Mouse (Mus musculus) CD4-positive, CD25-positive, alpha-beta regulatory T cell, adult 4 months (primary cell): ENCODE results near the gene Phf23. TPM values are rescaled to one million over a fixed set of nuclear protein-coding genes. Genes with fewer than 3 reads are reported as not detected.
"Not testable (repeated sequence)": the region's sequence is repeated elsewhere in the genome, so short reads cannot be mapped to it uniquely, and the experiment has no call there.

ENCODE experiments used
- ATAC-seq: one replicate; pipeline ENCODE4 v1.8.0; 2017
- polyA plus RNA-seq, 2 experiments: library from polyadenylated mRNA; unstranded; fragments of 100-300 nt; shearing (Covaris generic); gene quantifications; one replicate each; pipeline ENCODE4 v1.2.1; 2017

Gene Phf23
- polyA plus RNA-seq, 2 experiments from 2014 or later = 41.3 to 43.5 TPM

- ATAC-seq = peak; percentile 56
These were observed 4.9 kb downstream of the Phf23 start, which contains the start of gene Dvl2 for GRCm38 (mm10) chr11:70000396-70000898. Gene Dvl2 (plus strand): TSS chr11:70000595.

DNA sequence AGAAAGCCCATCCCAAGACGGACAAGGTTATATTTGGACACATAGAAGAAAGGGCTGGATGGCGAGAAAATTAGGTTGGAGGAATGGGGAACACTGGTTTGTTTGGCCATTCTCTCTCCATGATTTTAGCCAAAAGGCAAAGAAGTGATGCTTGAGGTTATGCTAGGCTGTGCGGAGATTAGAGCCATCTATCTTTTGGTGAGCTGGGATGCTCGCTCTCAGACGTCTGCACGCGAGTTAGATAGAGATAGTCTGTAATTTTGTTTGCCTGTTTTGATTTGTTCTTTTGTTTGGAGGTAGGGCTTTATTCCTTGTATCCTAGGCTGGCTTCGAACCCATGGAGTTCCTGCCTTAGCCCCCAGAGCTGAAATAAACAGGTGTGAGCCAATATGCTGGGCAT, 5.6 kb downstream of the Phf23 start:
- ATAC-seq = no peak

DNA sequence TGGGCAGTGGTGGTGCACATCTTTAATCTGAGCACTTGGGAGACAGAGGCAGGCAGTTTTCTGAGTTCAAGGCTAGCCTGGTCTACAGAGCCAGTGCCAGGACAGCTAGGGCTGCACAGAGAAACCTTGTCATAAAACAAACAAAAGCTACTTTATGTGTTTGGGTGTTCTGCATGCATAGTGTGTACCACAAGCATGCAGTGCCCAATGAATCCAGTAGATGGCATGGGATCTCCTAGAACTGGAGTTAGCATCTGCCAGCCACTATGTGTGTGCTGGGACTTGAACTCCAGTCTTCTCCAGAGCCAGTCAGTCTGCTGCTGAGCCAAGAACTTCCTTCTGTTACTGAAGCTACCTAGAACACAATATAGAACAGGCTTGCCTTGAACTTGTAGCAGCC, 6.3 kb downstream of the Phf23 start:
- no peak for ATAC-seq

GRCm38 (mm10) chr11:70002471-70002870, 6.9 kb downstream of the Phf23 start:
- ATAC-seq = no peak

DNA sequence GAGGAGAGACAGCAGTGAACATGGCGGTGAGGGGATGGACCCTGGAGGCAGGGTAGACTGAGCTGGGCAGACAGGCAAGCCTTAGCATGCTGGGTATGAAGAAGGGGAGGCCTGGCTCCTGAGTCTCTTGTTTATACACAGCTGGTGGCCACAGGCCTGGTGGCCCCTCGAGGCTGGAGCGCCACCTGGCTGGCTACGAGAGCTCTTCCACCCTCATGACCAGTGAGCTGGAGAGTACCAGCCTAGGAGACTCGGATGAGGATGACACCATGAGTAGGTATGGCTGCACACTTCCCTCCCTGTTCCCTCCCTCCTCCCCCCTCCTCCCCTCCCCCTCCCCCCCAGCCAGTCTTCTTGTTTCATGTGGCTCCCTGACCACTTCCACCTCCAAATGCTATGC, 9.9 kb downstream of the Phf23 start:
- peak; percentile 44 for ATAC-seq

DNA sequence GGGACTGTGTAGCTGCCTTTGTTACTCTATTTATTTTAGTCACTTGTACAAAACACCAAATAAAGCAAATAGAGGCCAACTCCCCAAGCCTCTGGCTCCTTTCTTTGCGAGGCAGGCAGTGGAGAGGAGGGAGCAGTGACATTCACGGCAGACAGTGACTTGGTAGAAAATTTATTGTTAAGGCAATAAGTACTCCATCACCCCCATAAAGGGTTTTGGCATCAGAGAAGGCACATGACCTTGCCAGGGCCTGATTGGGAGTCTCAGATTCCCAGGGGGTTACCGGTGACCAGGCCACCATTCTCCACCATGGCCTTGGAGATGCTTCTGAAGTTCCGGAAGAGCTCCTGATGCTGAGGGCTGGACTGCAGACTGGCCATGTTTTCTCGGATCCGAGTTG, 14.5 kb downstream of the Phf23 start:
- ATAC-seq = no peak

DNA sequence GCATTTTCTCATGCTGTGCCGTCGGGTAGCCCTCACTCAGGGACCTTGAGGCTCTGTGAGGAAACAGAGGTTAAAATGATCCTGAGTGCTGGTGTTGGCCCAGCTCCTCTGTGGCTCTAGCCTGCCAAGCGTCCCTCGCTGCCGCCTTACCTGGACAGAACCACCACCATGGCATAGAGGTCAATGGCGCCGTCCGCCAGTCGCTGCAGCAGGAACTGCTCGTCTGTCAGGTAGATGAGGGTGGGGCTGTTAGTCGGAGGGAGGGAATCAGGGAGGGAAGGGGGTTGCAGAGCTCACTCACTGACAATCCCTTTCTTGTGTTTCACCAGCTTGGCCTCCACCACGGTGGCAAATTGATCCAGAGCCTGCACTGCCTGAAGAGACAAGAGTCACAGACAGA, 15.0 kb downstream of the Phf23 start:
- ATAC-seq = no peak

DNA sequence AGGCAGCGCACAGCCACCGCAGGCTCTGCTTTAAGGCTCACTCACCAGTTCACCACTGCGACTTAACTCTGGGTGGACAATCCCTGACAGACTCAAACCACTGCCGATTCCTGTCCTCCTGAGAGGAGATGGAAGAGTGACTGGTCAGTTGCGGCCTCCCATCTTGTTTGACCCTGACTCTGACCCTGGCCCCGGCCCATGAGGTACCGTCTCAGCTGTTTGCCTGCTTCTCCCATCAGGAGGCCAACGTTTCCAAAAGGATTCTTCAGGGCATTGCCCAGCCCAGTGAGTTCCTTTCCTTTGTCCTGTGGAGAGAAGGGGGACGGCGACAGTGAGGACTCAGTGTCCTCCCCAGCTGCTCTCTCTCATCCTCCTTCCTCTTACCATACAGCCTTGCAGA, 15.4 kb downstream of the Phf23 start:
- no peak for ATAC-seq

GRCm38 (mm10) chr11:70012931-70013330, 17.4 kb downstream of the Phf23 start:
- ATAC-seq = no peak

GRCm38 (mm10) chr11:70013408-70013807, 17.8 kb downstream of the Phf23 start:
- no peak for ATAC-seq

- ATAC-seq = no peak
These were observed 18.5 kb downstream of the Phf23 start for GRCm38 (mm10) chr11:70014051-70014450.

GRCm38 (mm10) chr11:70014880-70015558, 19.4 kb downstream of the Phf23 start, which contains the start of gene Acadvl:
Gene Acadvl (minus strand): TSS chr11:70015411.
- peak; percentile 78 for ATAC-seq

GRCm38 (mm10) chr11:70015677-70016076, 20.1 kb downstream of the Phf23 start:
- ATAC-seq = no peak

GRCm38 (mm10) chr11:70016177-70016576, 20.6 kb downstream of the Phf23 start:
- not testable (repeated sequence) for ATAC-seq

- ATAC-seq = no peak
These were observed 21.1 kb downstream of the Phf23 start, which contains the start of gene Dlg4 for GRCm38 (mm10) chr11:70016669-70017068. Gene Dlg4 (plus strand): TSS chr11:70016942.

GRCm38 (mm10) chr11:70017199-70017767, 21.7 kb downstream of the Phf23 start:
- ATAC-seq = no peak

- ATAC-seq = no peak
These were observed 22.8 kb downstream of the Phf23 start for GRCm38 (mm10) chr11:70018131-70018990.

DNA sequence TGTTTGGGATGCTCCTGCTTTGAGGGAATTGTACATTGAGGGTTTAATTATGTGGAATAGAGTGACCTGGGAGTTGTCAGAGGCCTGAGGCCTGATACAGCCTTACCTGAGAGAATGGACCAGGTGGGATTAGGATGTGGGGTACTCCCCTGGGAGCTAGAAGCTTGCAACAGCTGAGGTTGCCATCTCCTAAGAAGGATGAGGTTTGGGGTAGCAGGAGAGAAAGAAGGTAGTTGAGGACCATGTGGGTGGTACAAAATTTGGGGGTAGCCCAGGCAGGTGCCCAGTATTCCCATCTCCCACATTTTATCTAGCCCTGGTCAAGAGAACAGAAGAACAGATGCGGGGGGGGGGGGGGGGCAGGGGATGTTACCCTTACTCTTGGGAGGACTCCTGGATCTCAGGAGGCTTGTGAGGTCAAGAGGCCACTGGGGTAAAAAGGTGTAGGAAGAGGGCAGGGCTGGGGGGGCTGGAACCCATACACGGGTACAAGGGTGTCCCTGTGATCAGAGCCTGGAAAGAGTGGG, 24.0 kb downstream of the Phf23 start:
- ATAC-seq = no peak

DNA sequence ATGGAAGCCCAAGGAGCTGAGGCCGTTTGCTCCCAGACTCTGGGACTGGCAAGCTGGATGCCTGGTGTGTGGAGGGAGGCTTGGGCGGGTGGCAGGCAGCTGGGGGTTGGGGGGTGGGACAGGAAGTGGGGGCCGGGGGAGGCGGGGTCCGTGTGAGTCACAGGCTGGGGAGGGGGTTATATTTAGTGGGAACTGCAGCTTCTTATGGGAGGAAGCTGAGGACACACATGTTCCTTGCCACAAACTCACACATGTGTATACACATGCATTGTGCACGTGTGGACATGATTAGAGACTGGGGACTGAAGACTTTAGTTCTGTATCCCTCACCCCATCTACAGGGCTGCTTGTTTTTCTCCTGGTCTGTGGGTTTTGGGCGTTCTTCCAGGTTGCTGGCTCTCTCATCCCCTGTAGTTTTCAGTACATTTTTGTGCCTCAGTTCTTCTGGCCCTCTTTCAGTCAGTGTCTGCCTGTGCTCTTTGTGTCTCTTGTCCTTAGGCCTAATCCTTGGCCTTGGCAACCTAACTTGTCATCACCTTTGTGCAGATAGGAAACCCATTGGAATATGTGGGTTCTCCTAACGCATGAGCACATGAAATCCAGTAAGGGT, 24.6 kb downstream of the Phf23 start:
- ATAC-seq = no peak

DNA sequence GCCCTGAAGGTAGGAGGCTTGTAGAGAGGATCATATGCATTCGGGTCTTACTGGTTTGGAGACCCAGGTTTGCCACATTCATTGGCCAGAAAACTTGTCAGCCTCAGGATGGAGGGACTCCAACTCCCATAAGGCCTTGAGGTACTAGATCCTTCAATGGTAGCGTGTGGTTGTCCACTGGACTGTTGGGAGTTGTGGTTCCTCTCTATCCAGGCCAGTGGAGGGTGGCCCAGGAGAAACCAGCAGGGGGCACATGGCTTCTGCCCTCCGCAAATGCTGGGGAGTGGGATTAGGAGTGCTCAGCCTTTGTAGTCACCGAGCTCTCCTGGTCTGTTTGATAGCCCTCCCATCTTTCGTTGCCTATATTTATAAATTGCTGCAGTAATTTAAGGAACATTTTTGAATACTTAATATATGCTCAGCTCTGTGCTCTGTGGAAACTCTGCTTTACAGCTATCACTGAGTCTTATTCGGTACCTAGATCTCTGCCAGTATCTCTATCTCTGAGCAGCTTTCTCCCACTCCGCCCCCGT, 25.2 kb downstream of the Phf23 start:
- ATAC-seq = peak; percentile 79

DNA sequence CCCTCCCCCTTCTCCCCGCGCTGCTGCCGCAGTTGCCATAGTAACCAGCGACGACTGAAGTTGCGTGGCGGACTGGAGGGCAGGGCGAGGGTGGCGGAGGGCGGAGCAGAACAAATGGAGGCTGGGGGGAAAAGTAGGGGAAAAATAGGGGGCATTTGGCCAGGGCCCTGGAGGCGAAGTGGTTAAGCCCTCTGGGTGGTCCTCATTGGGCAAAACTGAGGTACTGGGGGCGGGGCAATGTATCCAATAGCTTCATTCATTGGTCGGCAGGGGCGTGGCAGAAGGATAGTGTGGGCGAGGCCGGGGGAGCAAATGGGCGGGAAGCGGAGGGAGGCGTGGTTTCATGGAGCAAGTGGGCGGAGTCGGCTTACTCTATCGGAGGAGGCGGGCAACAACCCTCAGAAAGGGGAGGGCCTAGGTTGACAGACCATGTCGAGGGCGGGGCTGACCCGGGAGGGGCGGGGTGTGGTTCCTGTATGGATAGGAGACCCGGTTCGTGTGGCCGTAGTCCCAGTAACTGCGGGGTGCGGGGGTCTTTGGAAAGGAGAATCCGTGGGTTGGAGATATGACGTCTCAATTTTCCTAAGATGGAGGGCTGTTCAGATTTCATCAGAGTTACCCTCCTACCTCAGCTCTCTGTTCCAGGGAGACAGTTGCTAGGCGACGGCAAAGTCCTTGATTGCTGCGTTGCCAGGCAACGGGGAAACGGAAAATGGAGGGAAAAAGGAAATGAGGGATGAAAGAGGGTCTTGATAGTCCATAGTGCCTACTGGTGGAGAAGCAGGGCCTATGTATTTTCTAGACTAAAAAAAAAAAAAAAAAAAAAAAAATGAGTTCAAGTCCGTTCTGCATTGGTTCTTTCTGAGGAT, 25.9 kb downstream of the Phf23 start:
- ATAC-seq = peak; percentile 66
